Mouse (Mus musculus) thymus, adult 2 months (tissue): Measurements from ENCODE around the gene Sik2.

Source experiments
- CTCF ChIP-seq: fragments of 200-500 bp; IDR thresholded peaks from 2 replicates; pipeline ENCODE4 v1.5.1; 2012; ENCODE audit warnings: mild to moderate bottlenecking, control low read depth, low read length, moderate library complexity, borderline replicate concordance; ENCODE audit not compliant: control insufficient read depth, poor library complexity, insufficient read depth; ENCODE audit errors: extremely low read depth
- POLR2A ChIP-seq: fragments of 200-500 bp; IDR thresholded peaks from 2 replicates; pipeline ENCODE4 v1.6.1; 2012; ENCODE audit warnings: mild to moderate bottlenecking, low read length, control low read depth, moderate library complexity; ENCODE audit not compliant: control insufficient read depth, poor library complexity, insufficient read depth; ENCODE audit errors: extremely low read depth

GRCm38 (mm10) chr9:50946338-50946737, 62.5 kb downstream of the Sik2 start:
- TF ChIP-seq POLR2A, result no peak
- TF ChIP-seq CTCF, result no peak
